Mouse (Mus musculus): Measurements from ENCODE around the gene Nat14. TPM values are rescaled to one million over a fixed set of nuclear protein-coding genes. Genes with fewer than 3 reads are reported as not detected.
"Not testable (repeated sequence)": the region's sequence is repeated elsewhere in the genome, so short reads cannot be mapped to it uniquely, and the experiment has no call there.

Nat14 gene
- 0.78 and 1.6 TPM in 2 replicates for polyA plus RNA-seq (2012; ENCODE audit: insufficient read depth, insufficient read length, missing spikeins)

GRCm38 (mm10) chr7:4921824-4922482 lies at the start of gene Nat14:
Gene Nat14 (plus strand): TSS chr7:4922028.
- Histone ChIP-seq H3K27ac (ENCODE audit: insufficient read depth, low read depth, low read length) (0 out of 2 replicates have a peak within 1 kb of the TSS, but pooled peaks have one; percentile 30), H3K4me1 (ENCODE audit: control insufficient read depth, insufficient read depth, low read length) (peaks cover 27% of the 10 kb centered on the region), H3K4me3 (ENCODE audit: insufficient read depth, low read length) (no peak within 1 kb of the TSS)
- TF ChIP-seq CTCF (IDR thresholded peaks at IDR 0.05; ENCODE audit: low read depth, low read length) (no peak), POLR2A (IDR thresholded peaks at IDR 0.05; ENCODE audit: borderline replicate concordance, low read depth, low read length) (no peak)

GRCm38 (mm10) chr7:4876753-4877221 lies 45.0 kb upstream of the Nat14 start, which contains the start of gene Isoc2a:
Gene Isoc2a (plus strand): TSS chr7:4877153.
- peaks cover 7% of the 10 kb centered on the region for H3K4me1 ChIP-seq (ENCODE audit: control insufficient read depth, insufficient read depth, low read length)
- H3K27ac ChIP-seq (ENCODE audit: insufficient read depth, low read depth, low read length) = peak within 1 kb of the TSS; percentile 11; the same call in 1 of the 2 replicates
- TF ChIP-seq POLR2A (IDR thresholded peaks at IDR 0.05; ENCODE audit: borderline replicate concordance, low read depth, low read length) (no peak), CTCF (IDR thresholded peaks at IDR 0.05; ENCODE audit: low read depth, low read length) (no peak)
- peak within 1 kb of the TSS; percentile 71 for H3K4me3 ChIP-seq (ENCODE audit: insufficient read depth, low read length)

- Histone ChIP-seq H3K4me3 (ENCODE audit: insufficient read depth, low read length) (peak overlapping the region; percentile 71), H3K27ac (ENCODE audit: insufficient read depth, low read depth, low read length) (peak overlapping the region; percentile 11; the same call in 1 of the 2 replicates), H3K4me1 (ENCODE audit: control insufficient read depth, insufficient read depth, low read length) (peaks cover 7% of the 10 kb centered on the region)
- TF ChIP-seq POLR2A (IDR thresholded peaks at IDR 0.05; ENCODE audit: borderline replicate concordance, low read depth, low read length) (no peak), CTCF (IDR thresholded peaks at IDR 0.05; ENCODE audit: low read depth, low read length) (no peak)
These were observed 44.6 kb upstream of the Nat14 start for GRCm38 (mm10) chr7:4877226-4877625.

DNA sequence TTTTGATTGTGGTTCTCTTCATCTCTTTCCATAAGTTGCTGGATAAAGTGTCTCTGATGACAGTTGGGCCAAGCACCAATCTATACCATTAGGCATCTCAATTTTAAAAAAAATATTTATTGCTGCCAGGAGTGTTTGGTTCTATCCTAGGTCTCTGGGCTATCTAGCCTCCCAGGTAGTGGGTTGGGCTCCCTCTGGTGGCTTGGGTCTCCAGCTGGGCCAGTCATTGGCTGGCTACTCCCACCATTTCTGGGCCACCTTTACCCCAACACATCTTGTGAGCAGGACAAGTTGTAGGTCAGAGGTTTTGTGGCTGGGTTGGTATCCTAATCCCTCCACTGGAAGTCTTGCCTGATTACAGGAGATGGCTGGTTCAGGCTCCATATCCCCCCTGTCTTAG lies 43.6 kb upstream of the Nat14 start:
- no peak overlapping the region for H3K4me3 ChIP-seq (ENCODE audit: insufficient read depth, low read length)
- H3K4me1 ChIP-seq (ENCODE audit: control insufficient read depth, insufficient read depth, low read length) = peaks cover 7% of the 10 kb centered on the region
- no peak overlapping the region for H3K27ac ChIP-seq (ENCODE audit: insufficient read depth, low read depth, low read length)
- TF ChIP-seq POLR2A (IDR thresholded peaks at IDR 0.05; ENCODE audit: borderline replicate concordance, low read depth, low read length) (no peak), CTCF (IDR thresholded peaks at IDR 0.05; ENCODE audit: low read depth, low read length) (peak; percentile 16; the same call in 1 of the 2 replicates)

DNA sequence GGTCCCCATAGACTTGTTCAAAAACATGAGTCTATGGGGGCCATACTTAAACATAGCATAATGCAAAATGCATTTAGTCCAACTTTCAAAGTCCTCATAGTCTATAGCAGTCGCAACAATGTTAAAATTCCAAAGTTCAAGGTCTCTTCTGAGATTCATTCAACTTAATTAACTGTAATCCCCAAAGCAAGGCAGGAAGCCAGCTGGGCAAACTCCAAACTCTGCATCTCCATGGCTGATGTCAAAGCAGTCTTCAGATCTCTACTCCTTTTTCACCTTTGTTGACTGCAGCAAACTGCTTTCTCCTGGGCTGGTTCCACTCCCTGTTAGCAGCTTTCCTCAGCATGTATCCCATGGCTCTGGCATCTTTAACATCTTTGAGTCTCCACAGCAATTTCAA lies 42.8 kb upstream of the Nat14 start:
- H3K4me1 ChIP-seq (ENCODE audit: control insufficient read depth, insufficient read depth, low read length); H3K4me3 ChIP-seq (ENCODE audit: insufficient read depth, low read length); H3K27ac ChIP-seq (ENCODE audit: insufficient read depth, low read depth, low read length): not testable (repeated sequence)

- H3K4me1 ChIP-seq (ENCODE audit: control insufficient read depth, insufficient read depth, low read length) = no peaks in the 10 kb centered on the region
- no peak for TF ChIP-seq POLR2A (IDR thresholded peaks at IDR 0.05; ENCODE audit: borderline replicate concordance, low read depth, low read length)
- no peak for TF ChIP-seq CTCF (IDR thresholded peaks at IDR 0.05; ENCODE audit: low read depth, low read length)
- no peak overlapping the region for H3K27ac ChIP-seq (ENCODE audit: insufficient read depth, low read depth, low read length)
- no peak overlapping the region for H3K4me3 ChIP-seq (ENCODE audit: insufficient read depth, low read length)
These were observed 35.1 kb upstream of the Nat14 start for GRCm38 (mm10) chr7:4886680-4887079.

DNA sequence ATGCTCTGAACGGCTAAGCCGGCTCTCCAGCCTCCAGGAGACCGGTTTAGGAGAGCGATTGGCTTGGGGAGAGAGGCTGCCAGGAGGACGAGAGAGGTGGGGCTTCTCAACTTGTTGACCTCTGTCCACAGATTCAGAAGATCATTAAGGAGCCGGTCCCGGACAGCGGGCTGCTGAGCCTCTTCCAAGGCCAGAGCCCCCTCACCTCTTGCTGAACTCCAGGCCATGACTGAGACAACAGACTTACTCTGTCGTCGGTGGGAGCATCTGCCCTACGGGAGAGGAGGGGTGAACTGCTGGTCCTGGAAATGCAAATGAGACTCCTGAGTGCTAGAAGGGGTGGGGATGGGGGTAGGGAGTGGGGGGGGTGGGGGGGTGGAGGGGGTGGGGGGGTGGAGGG lies 26.6 kb upstream of the Nat14 start:
- TF ChIP-seq POLR2A (IDR thresholded peaks at IDR 0.05; ENCODE audit: borderline replicate concordance, low read depth, low read length) (no peak), CTCF (IDR thresholded peaks at IDR 0.05; ENCODE audit: low read depth, low read length) (no peak)

DNA sequence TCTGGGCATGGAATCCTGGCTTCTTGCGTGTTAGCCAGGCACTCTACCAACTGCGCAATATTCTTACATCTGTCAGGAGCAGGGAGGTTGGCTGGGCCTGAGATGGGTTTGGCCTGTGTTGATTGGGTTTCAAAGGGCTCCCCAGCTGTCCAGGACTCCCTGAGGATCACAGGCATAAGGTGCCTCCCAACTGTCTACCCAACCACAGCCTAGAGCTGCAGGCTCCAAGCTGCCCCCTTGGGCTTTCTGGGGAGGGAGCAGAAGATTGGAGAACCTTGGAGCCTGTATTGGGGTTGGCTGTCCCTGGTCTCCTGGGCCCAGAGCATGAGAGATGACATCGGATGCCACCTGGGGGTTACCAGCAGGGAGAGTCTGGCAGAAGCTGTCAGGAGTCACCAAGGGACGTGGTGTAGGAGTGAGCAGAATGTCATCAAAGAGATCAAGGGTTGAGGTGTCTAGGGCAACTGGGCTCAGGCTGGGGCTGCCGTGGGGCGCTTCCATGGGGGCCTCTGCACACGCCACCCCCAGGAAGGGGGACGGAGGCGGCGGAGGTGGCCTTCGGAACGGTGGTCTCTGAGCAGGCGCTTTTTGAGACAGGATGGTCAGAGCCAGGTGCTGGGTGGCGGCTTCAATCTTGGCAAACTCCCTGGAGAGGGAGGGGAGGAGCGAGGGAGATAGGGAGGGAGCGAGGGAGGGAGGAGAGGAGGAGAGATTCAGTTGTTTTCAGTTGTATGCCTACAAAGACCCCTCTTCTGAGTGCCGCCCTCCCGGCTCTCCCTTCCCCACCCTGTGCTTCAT lies 22.8 kb upstream of the Nat14 start:
- TF ChIP-seq CTCF (IDR thresholded peaks at IDR 0.05; ENCODE audit: low read depth, low read length) (no peak), POLR2A (IDR thresholded peaks at IDR 0.05; ENCODE audit: borderline replicate concordance, low read depth, low read length) (no peak)
- no peak overlapping the region for H3K27ac ChIP-seq (ENCODE audit: insufficient read depth, low read depth, low read length)
- H3K4me3 ChIP-seq (ENCODE audit: insufficient read depth, low read length) = no peak overlapping the region
- no peaks in the 10 kb centered on the region for H3K4me1 ChIP-seq (ENCODE audit: control insufficient read depth, insufficient read depth, low read length)

More for the DNA sequence above, 26.6 kb upstream of the Nat14 start:
- H3K4me3 ChIP-seq (ENCODE audit: insufficient read depth, low read length) = no peak overlapping the region
- H3K4me1 ChIP-seq (ENCODE audit: control insufficient read depth, insufficient read depth, low read length) = no peaks in the 10 kb centered on the region
- H3K27ac ChIP-seq (ENCODE audit: insufficient read depth, low read depth, low read length) = no peak overlapping the region

DNA sequence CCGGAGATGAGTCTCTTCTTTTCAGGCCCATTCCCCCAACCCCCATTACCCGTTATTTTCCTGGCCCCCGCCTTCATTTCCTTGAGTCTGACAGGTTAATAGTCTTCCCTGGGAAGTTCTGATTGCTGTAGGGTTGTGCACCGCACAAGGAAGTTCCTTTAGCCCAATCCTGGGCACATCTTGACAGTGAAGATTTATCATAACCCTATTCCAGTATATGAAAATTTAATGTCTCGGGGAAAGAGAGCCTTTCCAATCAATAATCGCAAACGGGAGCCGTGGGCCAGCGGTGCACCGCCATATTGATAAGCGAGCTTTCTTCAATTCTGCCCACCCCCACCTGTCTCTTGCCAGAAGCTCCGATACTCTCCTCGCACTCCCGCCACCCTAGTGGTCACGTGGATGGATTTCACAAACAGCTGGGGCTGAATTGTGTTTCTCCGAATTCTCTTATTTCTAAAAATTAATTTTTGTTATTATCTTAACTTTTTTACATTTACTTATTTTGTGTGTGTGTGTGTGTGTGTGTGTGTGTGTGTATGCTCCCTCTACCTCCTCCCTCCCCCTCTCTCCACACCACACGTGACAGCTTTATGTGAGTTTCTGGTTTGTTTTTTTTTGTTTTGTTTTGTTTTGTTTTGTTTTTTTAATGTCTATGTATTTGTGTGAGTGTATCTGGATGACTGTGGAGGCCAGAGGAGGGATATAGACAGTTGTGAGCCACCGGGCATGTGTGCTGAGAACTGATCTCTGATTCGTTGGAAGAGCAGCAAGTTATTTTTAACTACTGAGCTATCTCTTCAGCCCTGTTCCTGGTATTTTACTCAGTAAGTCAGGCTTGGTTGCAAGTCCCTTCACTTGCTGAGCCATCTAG lies 21.9 kb upstream of the Nat14 start:
- no peak for TF ChIP-seq POLR2A (IDR thresholded peaks at IDR 0.05; ENCODE audit: borderline replicate concordance, low read depth, low read length)
- TF ChIP-seq CTCF (IDR thresholded peaks at IDR 0.05; ENCODE audit: low read depth, low read length) = no peak
- no peak overlapping the region for H3K27ac ChIP-seq (ENCODE audit: insufficient read depth, low read depth, low read length)
- no peak overlapping the region for H3K4me3 ChIP-seq (ENCODE audit: insufficient read depth, low read length)
- H3K4me1 ChIP-seq (ENCODE audit: control insufficient read depth, insufficient read depth, low read length) = no peaks in the 10 kb centered on the region
